21 mouse cellular contexts compared by ENCODE assay signal in genomic region chr13:90183536-90183935, GRCm38 (mm10).
"Had no signal": no experiment of that assay in that cellular context is flagged by ENCODE, and none has a peak within 500 bp of the region (broad histone marks: within the 10 kb centered on the region; RNA-seq: fewer than 3 reads in every experiment).

No protein-coding gene starts in this region.

- H3K4me2 ChIP-seq: lung, embryonic 15.5 days; midbrain, embryonic 13.5 days; neural tube, embryonic 13.5 days; neural tube, embryonic 15.5 days had no signal

- ATAC-seq: lung, postnatal 0 days; midbrain, embryonic 13.5 days; midbrain, embryonic 16.5 days had no signal

- H3K27me3 ChIP-seq: lung, embryonic 15.5 days; neural tube, embryonic 13.5 days; neural tube, embryonic 15.5 days had no signal

- H3K4me1 ChIP-seq: neural tube, embryonic 13.5 days; neural tube, embryonic 15.5 days had no signal

- H3K36me3 ChIP-seq: lung, embryonic 15.5 days; midbrain, embryonic 10.5 days; midbrain, embryonic 13.5 days; neural tube, embryonic 13.5 days; neural tube, embryonic 15.5 days had no signal

- DNase-seq: lung, adult 18-20 months; lung, postnatal 14 days; lung, postnatal 36 days; retina, postnatal 1 day; right cerebral cortex, adult 18-20 months; right cerebral cortex, postnatal 25 days; right cerebral cortex, postnatal 4 days; spleen, adult 18-20 months; thymus, adult 18-20 months; thymus, postnatal 14 days; thymus, postnatal 36 days had no signal

- H3K4me3 ChIP-seq: lung, embryonic 15.5 days; midbrain, embryonic 10.5 days; midbrain, embryonic 13.5 days; myocyte; neural tube, embryonic 13.5 days; neural tube, embryonic 15.5 days had no signal

- H3K9me3 ChIP-seq: lung, embryonic 15.5 days; midbrain, embryonic 10.5 days; midbrain, embryonic 13.5 days; neural tube, embryonic 13.5 days; neural tube, embryonic 15.5 days had no signal

- H3K9ac ChIP-seq: liver, embryonic 14.5 days; lung, embryonic 15.5 days; midbrain, embryonic 13.5 days; neural tube, embryonic 13.5 days; neural tube, embryonic 15.5 days had no signal

- H3K27ac ChIP-seq: liver, embryonic 14.5 days; lung, embryonic 15.5 days; macrophage; midbrain, embryonic 10.5 days; midbrain, embryonic 13.5 days; neural tube, embryonic 13.5 days; neural tube, embryonic 15.5 days had no signal
